Mouse (Mus musculus) myocyte (in vitro differentiated cells): ENCODE measurements at regions not wholly inside any gene's neighbourhood (a gene's known extent, or its start where the extent isn't known, plus 50 kb on each side); places are given as distances from the start of the nearest gene placed in this dataset.

Experiments used
- CEBPB ChIP-seq: IDR thresholded peaks from 2 replicates; pipeline ENCODE4 v1.6.1; 2011; ENCODE audit warnings: mild to moderate bottlenecking, moderate library complexity; ENCODE audit not compliant: poor library complexity, insufficient read depth, severe bottlenecking
- E2F4 ChIP-seq: IDR thresholded peaks from one replicate; pipeline ENCODE4 v1.6.1; 2011; ENCODE audit warnings: mild to moderate bottlenecking, control low read depth, moderate library complexity; ENCODE audit not compliant: insufficient read depth
- MAX ChIP-seq: IDR thresholded peaks from one replicate; pipeline ENCODE4 v1.6.1; 2011; ENCODE audit warnings: low read depth, mild to moderate bottlenecking, control low read depth
- MYOD1 ChIP-seq, 3 experiments: IDR thresholded peaks; one replicate each; pipeline ENCODE4 v1.6.1; 2011; ENCODE audit warnings: control low read depth in 2 of 3, low read depth in 2 of 3, mild to moderate bottlenecking in 2 of 3, moderate library complexity in 1 of 3; ENCODE audit not compliant: insufficient read length in 2 of 3, control insufficient read depth in 1 of 3
- MYOG ChIP-seq, 3 experiments: IDR thresholded peaks; one replicate each; pipeline ENCODE4 v1.6.1; 2011; ENCODE audit warnings: control low read depth in 2 of 3, low read depth in 2 of 3, mild to moderate bottlenecking in 2 of 3; ENCODE audit not compliant: insufficient read length in 2 of 3, control insufficient read depth in 1 of 3, insufficient read depth in 1 of 3
- POLR2A ChIP-seq: IDR thresholded peaks from one replicate; pipeline ENCODE4 v1.6.1; 2011; ENCODE audit warnings: low read depth, mild to moderate bottlenecking, control low read depth, moderate library complexity; ENCODE audit not compliant: insufficient read length
- POLR2AphosphoS2 ChIP-seq: IDR thresholded peaks from one replicate; pipeline ENCODE4 v1.6.1; 2011; ENCODE audit warnings: low read depth, control low read depth; ENCODE audit not compliant: insufficient read length
- REST ChIP-seq: IDR thresholded peaks from one replicate; pipeline ENCODE4 v1.6.1; 2011; ENCODE audit warnings: mild to moderate bottlenecking, control low read depth, moderate library complexity; ENCODE audit not compliant: insufficient read depth, insufficient read length
- SRF ChIP-seq: IDR thresholded peaks from one replicate; pipeline ENCODE4 v1.6.1; 2011; ENCODE audit warnings: low read depth; ENCODE audit not compliant: control insufficient read depth, insufficient read length
- TCF12 ChIP-seq: IDR thresholded peaks from one replicate; pipeline ENCODE4 v1.6.1; 2011; ENCODE audit warnings: mild to moderate bottlenecking, control low read depth; ENCODE audit not compliant: poor library complexity, insufficient read depth, severe bottlenecking
- TCF3 ChIP-seq: IDR thresholded peaks from one replicate; pipeline ENCODE4 v1.6.1; 2011; ENCODE audit warnings: low read depth, control low read depth; ENCODE audit not compliant: insufficient read length
- USF1 ChIP-seq: IDR thresholded peaks from one replicate; pipeline ENCODE4 v1.6.1; 2011; ENCODE audit warnings: low read depth, mild to moderate bottlenecking, control low read depth, moderate library complexity

DNA sequence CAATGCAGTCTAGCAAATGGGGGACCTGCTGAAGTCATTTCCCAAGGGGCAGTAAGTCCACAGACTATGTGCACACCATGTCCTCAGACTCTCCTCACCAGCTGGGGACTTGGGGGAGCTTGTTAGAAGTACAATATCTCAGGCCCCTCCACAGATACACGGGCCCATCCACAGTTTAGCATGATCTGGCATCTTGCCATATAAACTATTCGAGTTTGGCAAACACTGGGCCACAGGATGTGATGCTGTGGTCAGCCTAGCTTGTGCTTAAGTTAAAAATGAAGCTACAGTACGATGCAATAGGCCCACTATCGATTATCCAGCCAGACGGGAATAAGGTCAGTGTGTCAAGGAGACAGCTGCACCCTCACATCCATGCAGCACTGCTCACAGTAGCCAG is 157.9 kb upstream of the Noct start:
- TF ChIP-seq POLR2A (no peak), CEBPB (no peak), MYOD1 (IDR thresholded peaks at IDR 0.05; ENCODE audit: control insufficient read depth in 1 of 3, insufficient read length in 2 of 3, low read depth in 2 of 3) (no peak), MYOG (IDR thresholded peaks at IDR 0.05; ENCODE audit: control insufficient read depth in 1 of 3, insufficient read depth in 1 of 3, insufficient read length in 2 of 3, low read depth in 2 of 3) (no peak), TCF12 (no peak), E2F4 (no peak), MAX (no peak), USF1 (no peak), REST (no peak), POLR2AphosphoS2 (no peak), TCF3 (no peak), SRF (no peak)
